In the genomic region with DNA sequence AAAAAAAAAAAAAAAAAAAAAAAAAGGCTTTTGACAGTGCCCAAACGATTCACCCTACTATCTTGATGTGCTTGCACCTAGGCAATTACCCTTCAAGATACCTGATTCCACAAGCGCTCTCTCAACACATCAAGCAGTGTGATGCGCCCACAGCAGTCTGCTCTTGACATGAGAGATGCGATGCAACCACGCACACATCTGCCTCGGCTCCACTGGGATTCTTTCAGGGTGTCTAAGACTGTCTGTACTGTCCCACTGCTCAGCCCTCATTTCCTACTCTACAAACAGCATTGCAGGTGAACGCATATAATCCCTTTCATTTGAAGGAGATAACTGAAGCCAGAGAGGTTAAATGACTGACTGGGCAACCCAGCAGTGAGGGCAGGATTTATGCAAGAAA, we compare ENCODE assay signal across 8 mouse cellular contexts. TPM values are rescaled to one million over a fixed set of nuclear protein-coding genes. Genes with fewer than 3 reads are reported as not detected.
DNase-seq lines count a peak whose midpoint lies in the region; ATAC-seq and TF ChIP-seq lines count a peak whose summit lies in the region.

No protein-coding gene starts in this region.

- H3K27ac ChIP-seq in embryonic facial prominence, embryonic 11.5 days (replicated peaks; ENCODE audit: low read depth, low read length), result no peak overlapping the region
- H3K27ac ChIP-seq in hindbrain, embryonic 15.5 days (replicated peaks), result peak overlapping the region; percentile 95; the same call in 1 of the 2 replicates
- no peak overlapping the region; the same call in 1 of the 2 replicates for H3K27ac ChIP-seq in midbrain, embryonic 16.5 days (ENCODE audit: low read length)

- H3K36me3 ChIP-seq in embryonic facial prominence, embryonic 11.5 days (replicated peaks; ENCODE audit: control insufficient read depth, insufficient read depth, low read depth, low read length), result peaks cover 19% of the 10 kb centered on the region
- H3K36me3 ChIP-seq in hindbrain, embryonic 15.5 days, result peaks cover 30% of the 10 kb centered on the region
- H3K36me3 ChIP-seq in midbrain, embryonic 16.5 days (ENCODE audit: control insufficient read depth, insufficient read depth, low read length), result peaks cover 24% of the 10 kb centered on the region

- no peak for ATAC-seq in embryonic facial prominence, embryonic 11.5 days (replicated peaks; ENCODE audit: insufficient number of reproducible peaks, low FRiP score, low TSS enrichment, low read depth)
- ATAC-seq in hindbrain, embryonic 15.5 days (ENCODE audit: low FRiP score, low read depth), result no peak
- no peak for ATAC-seq in midbrain, embryonic 16.5 days
- no peak for ATAC-seq in CD4-positive, CD25-positive, alpha-beta regulatory T cell, adult 4 months

- peak overlapping the region; percentile 72 for H3K4me2 ChIP-seq in embryonic facial prominence, embryonic 11.5 days (ENCODE audit: low read depth, low read length)
- H3K4me2 ChIP-seq in hindbrain, embryonic 15.5 days, result peak overlapping the region; percentile 80
- H3K4me2 ChIP-seq in midbrain, embryonic 16.5 days (ENCODE audit: low read length), result peak overlapping the region; percentile 93

- H3K4me1 ChIP-seq in lung, adult 2 months (ENCODE audit: control insufficient read depth, insufficient read depth, low read length), result peaks cover 11% of the 10 kb centered on the region
- H3K4me1 ChIP-seq in embryonic facial prominence, embryonic 11.5 days (ENCODE audit: control insufficient read depth, insufficient read depth, low read length), result no peaks in the 10 kb centered on the region
- peaks cover 15% of the 10 kb centered on the region for H3K4me1 ChIP-seq in hindbrain, embryonic 15.5 days (replicated peaks)
- H3K4me1 ChIP-seq in midbrain, embryonic 16.5 days (ENCODE audit: control insufficient read depth, insufficient read depth, low read length), result peaks cover 17% of the 10 kb centered on the region

- H3K4me3 ChIP-seq in lung, adult 2 months (replicated peaks; ENCODE audit: extremely low read depth, low read depth, low read length), result peak overlapping the region; percentile 79
- H3K4me3 ChIP-seq in embryonic facial prominence, embryonic 11.5 days (ENCODE audit: low read depth, low read length), result peak overlapping the region; percentile 91
- H3K4me3 ChIP-seq in hindbrain, embryonic 15.5 days, result peak overlapping the region; percentile 92
- H3K4me3 ChIP-seq in midbrain, embryonic 16.5 days (ENCODE audit: low read depth, low read length), result peak overlapping the region; percentile 96

- DNase-seq in lung, adult 2 months, result no peak
- DNase-seq in lung, postnatal 25 days (ENCODE audit: low spot score), result no peak
- no peak for DNase-seq in embryonic facial prominence, embryonic 11.5 days (ENCODE audit: low spot score)
- no peak for DNase-seq in cerebellum, adult 9-11 months
- DNase-seq in adrenal gland, adult 18-20 months (ENCODE audit: low spot score in 2 of 2), result no peak

- 51% methylated on average over 7 of the region's 7 CpGs for WGBS in lung, adult 2 months
- 64% methylated on average over 7 of the region's 7 CpGs for WGBS in embryonic facial prominence, embryonic 11.5 days
- WGBS in hindbrain, embryonic 15.5 days, result 42% methylated on average over 7 of the region's 7 CpGs
- WGBS in midbrain, embryonic 16.5 days, result 55% methylated on average over 7 of the region's 7 CpGs

- TF ChIP-seq CTCF in lung, adult 2 months (IDR thresholded peaks at IDR 0.05; ENCODE audit: insufficient read depth, low read length), result no peak

- TF ChIP-seq POLR2A in lung, adult 2 months (IDR thresholded peaks at IDR 0.05; ENCODE audit: borderline replicate concordance, extremely low read depth, low read depth, low read length), result no peak

- H3K27me3 ChIP-seq in embryonic facial prominence, embryonic 11.5 days (ENCODE audit: control insufficient read depth, insufficient read depth, low read length), result no peaks in the 10 kb centered on the region
- H3K27me3 ChIP-seq in hindbrain, embryonic 15.5 days, result no peaks in the 10 kb centered on the region
- H3K27me3 ChIP-seq in midbrain, embryonic 16.5 days (ENCODE audit: control insufficient read depth, insufficient read depth, low read depth, low read length), result no peaks in the 10 kb centered on the region

- no peaks in the 10 kb centered on the region for H3K9me3 ChIP-seq in embryonic facial prominence, embryonic 11.5 days (replicated peaks; ENCODE audit: control insufficient read depth, low read length)
- H3K9me3 ChIP-seq in hindbrain, embryonic 15.5 days, result no peaks in the 10 kb centered on the region
- no peaks in the 10 kb centered on the region for H3K9me3 ChIP-seq in midbrain, embryonic 16.5 days (replicated peaks; ENCODE audit: control insufficient read depth, low read length, poor library complexity, severe bottlenecking)

- H3K9ac ChIP-seq in embryonic facial prominence, embryonic 11.5 days (replicated peaks; ENCODE audit: low read length), result peak overlapping the region; percentile 96
- peak overlapping the region; percentile 97 for H3K9ac ChIP-seq in hindbrain, embryonic 15.5 days
- H3K9ac ChIP-seq in midbrain, embryonic 16.5 days (ENCODE audit: low read depth, low read length), result peak overlapping the region; percentile 98

RNA-seq across cellular contexts. Expression of gene Dync1li2, which starts 1.2 kb away (rescaled TPM):
- polyA plus RNA-seq in lung, adult 2 months (2012; rRNA removed), result 20.2 and 32.1 TPM in 2 replicates
- polyA plus RNA-seq in embryonic facial prominence, embryonic 11.5 days (2014; fragmentation: Nextera tagmentation; extraction: Ambion mirVana), result 63.1 and 66.6 TPM in 2 replicates
- 106 and 109 TPM in 2 replicates for polyA plus RNA-seq in hindbrain, embryonic 15.5 days (2015; fragmentation: Nextera tagmentation; extraction: Ambion mirVana)
- polyA plus RNA-seq in midbrain, embryonic 16.5 days (2015; fragmentation: Nextera tagmentation; extraction: Ambion mirVana), result 114 and 136 TPM in 2 replicates
- polyA plus RNA-seq in CD4-positive, CD25-positive, alpha-beta regulatory T cell, adult 4 months (2017; shearing (Covaris generic)), result 10 to 100 TPM; 28.1 to 31.0 TPM
- 100 to 1,000 TPM; 113 to 159 TPM for total RNA-seq in adrenal gland, adult 18-20 months (2021)

RNA-seq across cellular contexts. Expression of gene Cmtm4, which starts 46.0 kb away (rescaled TPM):
- polyA plus RNA-seq in lung, adult 2 months (2012; rRNA removed), result 14.9 and 22.4 TPM in 2 replicates
- polyA plus RNA-seq in embryonic facial prominence, embryonic 11.5 days (2014; fragmentation: Nextera tagmentation; extraction: Ambion mirVana), result 3.3 and 3.8 TPM in 2 replicates
- 2.7 TPM in 2 replicates for polyA plus RNA-seq in hindbrain, embryonic 15.5 days (2015; fragmentation: Nextera tagmentation; extraction: Ambion mirVana)
- 2.7 TPM in 2 replicates for polyA plus RNA-seq in midbrain, embryonic 16.5 days (2015; fragmentation: Nextera tagmentation; extraction: Ambion mirVana)
- under 1 TPM; 0.16 to 0.43 TPM for polyA plus RNA-seq in CD4-positive, CD25-positive, alpha-beta regulatory T cell, adult 4 months (2017; shearing (Covaris generic))
- 10 to 100 TPM; 39.6 to 44.5 TPM for total RNA-seq in adrenal gland, adult 18-20 months (2021)
